Mouse (Mus musculus): Measurements from ENCODE around the gene Fancd2.

- no peak for TF ChIP-seq CTCF (IDR thresholded peaks at IDR 0.05)
- no peak for TF ChIP-seq POLR2A (IDR thresholded peaks at IDR 0.05; ENCODE audit: insufficient read depth, low read depth, low read length)
Measured at GRCm38 (mm10) chr6:113502801-113503200, 28.7 kb upstream of the Fancd2 start.
